Mouse (Mus musculus) cerebellum, postnatal 4 days (tissue): ENCODE measurements at regions not wholly inside any gene's neighbourhood (a gene's known extent, or its start where the extent isn't known, plus 50 kb on each side); places are given as distances from the start of the nearest gene placed in this dataset.
"Not testable (repeated sequence)": the region's sequence is repeated elsewhere in the genome, so short reads cannot be mapped to it uniquely, and the experiment has no call there.

ENCODE experiments used
- DNase-seq, 2 experiments: peaks; one replicate each; pipeline ENCODE4 v3.0.0; 2022; ENCODE audit warnings: low spot score in 2 of 2, mixed read lengths in 1 of 2

DNA sequence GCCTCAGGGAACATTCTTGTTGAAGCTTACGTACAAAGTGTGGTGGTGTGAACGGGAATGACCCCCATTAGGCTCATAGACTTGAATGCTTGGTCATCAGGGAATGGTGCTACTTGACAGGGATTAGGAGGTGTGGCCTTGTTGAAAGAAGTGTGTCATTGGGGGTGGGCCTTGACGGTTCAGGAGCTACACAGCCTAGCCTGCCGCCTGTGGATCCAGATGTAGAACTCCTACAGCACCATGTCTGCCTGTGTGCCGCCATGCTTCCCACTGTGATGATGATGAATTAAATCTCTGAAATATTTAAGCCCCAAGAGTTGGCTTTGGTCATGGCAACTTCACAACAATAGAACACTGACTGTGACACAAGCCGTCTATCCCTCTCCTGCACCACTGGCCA lies 163.6 kb downstream of the Ankrd50 start:
- DNase-seq, result no peak

GRCm38 (mm10) chr3:38312834-38313233 lies 171.8 kb downstream of the Ankrd50 start:
- no peak for DNase-seq

GRCm38 (mm10) chr3:38312121-38312520 lies 172.5 kb downstream of the Ankrd50 start:
- DNase-seq, result no peak

DNA sequence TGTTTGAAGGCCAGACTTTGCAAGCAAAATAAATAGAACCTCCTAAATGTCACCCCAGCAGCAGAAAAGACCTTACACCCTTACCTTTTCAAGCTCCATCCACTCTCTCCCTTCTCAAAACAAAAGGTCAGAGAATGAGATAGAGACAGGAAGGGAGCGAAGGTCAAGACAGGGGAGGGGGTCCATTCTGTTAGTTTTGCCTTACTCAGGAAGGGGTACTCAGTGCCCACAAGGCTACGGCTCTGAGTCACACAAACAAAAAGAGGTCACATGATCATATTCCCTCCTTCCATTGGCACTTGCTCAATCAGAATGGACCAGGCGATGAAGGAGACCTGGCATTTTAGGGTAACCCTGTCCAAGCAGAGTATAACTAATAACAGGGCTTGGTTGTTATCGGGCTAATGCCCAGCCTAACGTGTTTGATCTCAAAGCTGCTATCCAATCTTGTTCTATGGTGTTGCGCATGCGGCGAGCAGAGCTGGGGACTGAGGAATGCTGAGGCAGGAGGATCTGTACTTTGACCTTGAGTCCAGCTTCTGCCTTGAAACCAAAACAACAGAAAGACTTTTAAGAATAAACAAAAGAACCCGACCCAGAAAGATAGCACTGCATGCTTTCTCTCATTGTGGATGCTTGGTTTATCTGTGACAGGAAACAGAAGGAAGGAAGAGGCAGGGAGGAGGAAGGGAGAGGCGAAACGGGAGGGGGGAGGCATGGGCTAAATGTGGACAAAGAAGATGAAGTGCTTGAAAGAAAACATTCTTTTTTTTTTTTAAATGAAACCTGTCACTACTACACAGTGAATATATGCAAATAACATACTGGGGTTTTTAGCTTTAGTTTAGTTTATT lies 184.5 kb downstream of the Ankrd50 start:
- no peak for DNase-seq

DNA sequence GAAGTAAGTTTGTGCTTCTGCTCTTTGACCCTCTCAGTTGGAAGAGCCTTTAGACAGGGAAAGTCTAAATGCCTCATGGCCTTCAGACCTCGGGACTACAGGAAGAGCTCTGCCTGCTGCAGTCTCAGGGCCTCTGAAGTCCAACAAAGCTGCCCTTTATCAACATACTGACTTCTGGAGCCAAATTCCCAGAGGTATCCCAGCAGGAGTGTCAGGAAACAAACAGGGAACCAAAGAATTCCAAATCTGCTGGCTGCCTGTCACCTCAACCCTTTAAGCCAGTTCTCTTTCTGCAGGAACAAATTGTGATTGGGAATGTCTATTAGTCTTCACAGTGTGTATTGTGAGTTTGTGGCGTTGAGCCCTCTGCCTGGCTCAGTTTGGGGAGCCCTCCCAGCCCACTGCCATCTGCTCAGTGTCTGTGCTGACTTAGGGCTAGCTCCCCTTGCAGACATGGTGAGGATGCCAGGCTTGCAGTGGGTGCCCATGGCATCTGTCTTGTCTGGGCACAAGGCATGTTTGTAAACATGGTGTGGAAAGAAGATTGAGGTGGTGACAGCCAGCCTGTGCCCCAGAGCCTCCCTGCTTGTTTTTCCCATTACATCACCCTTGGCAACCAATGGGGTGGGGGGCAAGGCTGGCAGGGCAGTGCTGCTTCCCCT lies 185.3 kb downstream of the Ankrd50 start:
- DNase-seq, result peak in 1 of 2 experiments; percentile 53

- DNase-seq, result no peak
Observed at GRCm38 (mm10) chr3:38297499-38297898, 187.1 kb downstream of the Ankrd50 start.

DNA sequence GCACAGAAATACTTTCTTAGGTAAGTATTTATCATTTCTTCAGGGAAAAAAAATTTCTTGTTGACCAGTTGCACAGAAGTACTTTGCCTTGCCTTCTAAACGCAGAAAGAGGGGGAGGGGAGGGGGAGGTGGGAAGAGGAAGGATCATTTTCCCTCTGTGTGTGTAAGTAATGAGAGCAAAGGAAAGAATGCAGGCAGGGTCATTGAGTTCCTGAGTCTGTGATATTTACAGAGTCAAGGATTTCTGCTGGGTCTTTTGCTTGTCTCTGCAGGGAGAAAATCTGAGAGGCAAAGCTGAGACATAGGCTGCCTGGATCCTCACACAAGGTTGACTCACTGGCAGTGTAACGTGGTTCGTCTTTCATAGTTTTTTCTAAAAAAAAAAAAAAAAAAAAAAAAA lies 195.6 kb downstream of the Ankrd50 start:
- no peak for DNase-seq

DNA sequence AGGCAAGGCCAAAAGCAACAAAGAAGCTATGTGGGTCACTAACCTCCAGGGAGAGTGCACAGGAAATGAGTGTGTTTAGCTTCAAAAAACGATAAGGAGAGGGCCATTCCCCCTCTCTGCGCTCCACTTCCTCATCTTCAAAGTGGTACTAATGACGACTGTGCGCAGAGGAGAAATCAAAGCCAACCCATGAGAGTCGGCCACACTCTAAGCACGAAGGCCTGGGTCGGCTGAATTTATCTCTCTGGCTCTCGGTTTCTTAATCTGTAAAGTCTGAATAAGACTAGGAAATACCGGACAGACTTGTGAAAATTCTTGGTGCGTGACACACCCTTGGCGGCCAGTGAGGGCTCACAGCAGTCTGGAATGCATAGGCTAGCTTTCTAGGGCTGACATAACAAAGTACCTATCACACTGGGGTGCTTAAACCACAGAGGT lies 200.9 kb downstream of the Ankrd50 start:
- DNase-seq, result no peak

DNA sequence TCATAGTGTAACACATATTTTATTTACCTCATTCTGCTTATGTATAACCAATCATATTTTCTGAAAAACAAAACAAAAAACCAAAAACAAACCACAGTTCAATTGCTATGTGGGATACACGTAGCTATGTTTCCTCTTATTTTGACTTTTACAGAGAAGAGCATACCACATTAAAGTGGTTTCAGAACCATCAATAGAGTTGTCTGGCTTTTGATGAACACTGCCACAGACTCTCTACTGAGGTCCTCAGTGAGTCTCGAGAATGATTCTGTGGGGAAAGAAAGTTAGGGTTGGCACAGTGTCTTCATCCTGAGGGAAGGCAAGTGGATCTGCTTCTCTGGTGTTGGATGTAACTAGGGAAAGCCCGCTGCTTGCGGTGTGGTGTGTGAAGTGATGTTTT lies 201.8 kb downstream of the Ankrd50 start:
- DNase-seq, result no peak

- DNase-seq, result no peak
Observed at GRCm38 (mm10) chr3:38281683-38282082, 203.0 kb downstream of the Ankrd50 start.

DNA sequence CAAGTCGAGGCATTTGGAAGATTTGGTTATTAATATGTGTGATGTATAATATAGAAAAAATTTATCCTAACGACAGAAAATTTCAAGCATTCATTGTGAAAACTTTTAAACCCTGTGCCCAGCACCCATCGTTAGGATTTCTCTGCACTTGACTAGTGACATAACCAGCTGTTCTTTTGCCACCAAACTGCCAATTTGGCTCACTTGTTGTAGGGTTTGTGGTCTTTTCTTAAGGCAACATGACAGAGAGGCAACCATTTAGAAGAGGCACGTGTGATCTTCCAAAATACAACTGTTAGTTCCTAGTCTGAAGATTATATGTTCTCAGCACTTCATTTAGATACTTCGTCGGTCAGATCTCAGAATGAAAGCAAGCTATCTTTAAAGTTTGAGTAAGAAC lies 203.8 kb downstream of the Ankrd50 start:
- DNase-seq, result no peak

DNA sequence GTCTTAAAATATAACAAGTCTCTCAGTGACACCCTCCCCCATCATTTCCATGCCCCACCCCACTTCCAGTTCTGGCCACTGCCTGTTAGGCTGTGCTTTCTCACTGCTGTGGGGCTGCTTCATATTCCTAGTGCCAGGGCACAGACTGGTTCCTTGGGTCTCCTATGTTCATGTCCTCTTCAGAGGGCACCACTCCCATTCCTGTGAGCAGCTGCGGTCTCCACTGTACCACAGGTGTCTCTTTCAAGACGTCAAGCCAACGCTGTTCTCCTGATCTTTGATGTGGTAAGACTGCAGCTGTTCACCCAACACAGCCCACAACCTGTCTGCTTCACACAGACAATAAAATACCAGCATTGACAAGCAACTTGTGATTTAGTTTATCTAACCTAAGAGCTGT lies 204.5 kb downstream of the Ankrd50 start:
- no peak for DNase-seq

DNA sequence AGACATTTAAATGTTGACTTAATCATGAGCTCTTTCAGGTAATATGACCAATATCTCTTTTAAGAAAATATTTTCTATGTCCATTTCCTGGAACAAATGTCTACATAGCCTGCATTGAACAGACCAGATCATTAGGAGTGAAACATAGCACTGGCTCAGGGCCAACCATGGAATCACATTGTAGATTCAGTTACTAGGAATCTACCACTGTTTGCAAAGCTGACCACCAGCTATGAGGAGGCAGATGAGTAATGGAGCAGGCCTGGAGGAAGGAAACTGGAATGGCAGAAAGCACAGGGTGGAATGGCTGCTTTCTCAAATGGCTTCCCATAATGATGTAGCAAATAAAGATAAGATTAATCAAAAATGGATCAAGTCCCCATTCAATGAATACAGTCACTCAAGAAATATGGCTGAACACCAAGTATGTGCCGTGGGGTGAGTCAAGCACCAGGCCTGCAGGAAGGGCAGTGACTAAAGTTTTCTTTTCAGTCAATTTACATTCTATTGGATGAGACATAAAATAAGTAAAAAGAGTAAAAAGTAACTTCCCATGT lies 207.6 kb downstream of the Ankrd50 start:
- DNase-seq, result no peak

DNA sequence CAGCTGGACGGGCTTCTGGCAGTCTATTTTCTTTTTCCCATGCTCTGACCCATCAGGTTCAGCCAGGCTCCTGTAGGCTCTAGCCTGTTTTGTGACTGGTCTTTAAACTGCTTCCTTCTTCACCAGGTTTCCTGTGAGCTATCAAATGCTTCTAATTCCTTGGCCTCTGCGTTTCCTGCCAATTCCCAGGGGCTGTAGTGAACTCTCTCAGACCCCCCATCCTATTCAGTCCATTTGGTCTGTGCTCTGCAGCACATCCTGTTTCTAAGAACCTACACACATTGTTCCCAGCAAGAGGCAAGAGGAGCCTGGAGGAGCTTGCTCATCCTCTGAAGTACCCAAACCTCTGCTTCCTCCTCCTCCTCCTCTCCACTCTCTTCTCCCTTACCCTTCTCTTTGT lies 209.3 kb downstream of the Ankrd50 start:
- no peak for DNase-seq

GRCm38 (mm10) chr3:38270742-38271141 lies 213.9 kb downstream of the Ankrd50 start:
- no peak for DNase-seq

GRCm38 (mm10) chr3:38268226-38268625 lies 216.4 kb downstream of the Ankrd50 start:
- no peak for DNase-seq

DNA sequence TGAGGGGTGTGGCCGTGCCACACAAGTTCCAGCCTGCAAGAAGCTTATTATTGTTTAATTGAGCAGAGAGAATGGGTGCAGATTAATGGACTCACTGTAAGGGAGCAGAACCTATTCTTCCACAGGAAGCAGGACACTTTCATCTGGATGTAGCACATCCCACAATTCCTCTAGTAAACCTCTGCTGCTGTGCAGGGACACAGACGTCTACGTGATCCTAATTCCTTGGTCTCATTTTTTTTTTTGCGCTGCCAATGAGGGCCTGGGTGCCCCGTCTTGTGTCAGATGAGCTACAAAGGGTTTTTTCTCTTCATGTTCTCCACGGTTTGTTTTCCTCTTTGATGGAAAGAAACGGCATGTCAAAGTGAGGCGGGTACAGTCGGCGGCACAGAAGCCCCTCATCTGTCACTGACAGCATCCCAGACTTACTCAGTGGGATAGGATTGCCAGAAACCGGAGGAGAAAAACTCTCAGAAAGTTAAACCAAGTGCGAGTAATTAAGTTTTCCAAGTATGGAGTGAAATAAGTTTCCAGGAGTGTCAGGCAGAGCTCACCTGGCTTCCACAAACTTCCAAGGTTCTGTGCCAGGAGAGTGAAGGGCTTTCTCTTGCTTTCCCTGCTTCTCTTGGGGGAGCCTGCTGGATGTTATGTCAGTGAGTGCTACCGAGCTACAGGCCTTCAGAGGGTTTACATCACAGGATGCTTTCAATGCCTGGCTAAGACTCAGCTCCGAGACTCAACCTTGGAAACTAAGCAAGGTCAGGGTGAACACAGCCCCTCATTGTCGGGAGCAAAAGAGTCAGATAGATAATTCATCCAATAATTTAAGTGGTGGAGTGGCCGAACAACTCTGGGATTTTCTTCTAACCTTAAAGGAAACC lies 221.1 kb downstream of the Ankrd50 start:
- DNase-seq, result no peak

DNA sequence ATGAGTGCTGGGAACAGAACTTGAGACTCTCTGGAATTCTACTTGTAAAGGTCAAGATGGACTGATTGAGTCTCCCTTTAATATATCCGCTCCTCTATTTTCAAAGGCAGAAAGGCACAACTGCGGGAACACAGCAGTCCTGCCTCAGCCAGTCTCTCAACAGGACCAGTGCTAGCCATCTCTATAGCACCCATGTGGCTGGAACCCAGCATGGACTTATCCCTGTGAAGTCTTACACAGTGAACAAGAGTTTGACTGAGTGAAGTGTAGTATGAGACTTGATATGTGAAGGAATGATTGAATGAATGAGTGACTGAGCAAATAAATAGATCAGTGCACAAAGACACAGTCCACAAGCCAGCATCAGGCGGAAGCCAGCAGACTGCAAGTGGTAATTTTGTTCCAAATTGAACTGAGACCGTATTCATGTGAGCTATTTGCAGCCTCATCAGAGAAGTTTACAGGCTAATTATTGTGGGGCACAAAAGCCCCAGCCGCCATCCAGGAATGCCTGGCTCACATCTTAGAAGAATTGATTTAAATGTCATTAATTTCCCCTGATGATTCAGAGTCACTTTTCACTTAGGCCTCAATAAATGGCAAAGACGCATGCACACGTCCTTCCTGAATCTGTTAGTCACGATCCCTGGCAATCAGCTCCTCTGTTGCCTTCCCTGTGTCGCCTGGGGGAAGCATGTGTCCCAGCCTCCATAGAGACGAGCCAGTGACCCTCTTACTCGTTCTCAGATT lies 223.1 kb downstream of the Ankrd50 start:
- no peak for DNase-seq

GRCm38 (mm10) chr3:38259223-38259622 lies 225.4 kb downstream of the Ankrd50 start:
- DNase-seq, result not testable (repeated sequence)

DNA sequence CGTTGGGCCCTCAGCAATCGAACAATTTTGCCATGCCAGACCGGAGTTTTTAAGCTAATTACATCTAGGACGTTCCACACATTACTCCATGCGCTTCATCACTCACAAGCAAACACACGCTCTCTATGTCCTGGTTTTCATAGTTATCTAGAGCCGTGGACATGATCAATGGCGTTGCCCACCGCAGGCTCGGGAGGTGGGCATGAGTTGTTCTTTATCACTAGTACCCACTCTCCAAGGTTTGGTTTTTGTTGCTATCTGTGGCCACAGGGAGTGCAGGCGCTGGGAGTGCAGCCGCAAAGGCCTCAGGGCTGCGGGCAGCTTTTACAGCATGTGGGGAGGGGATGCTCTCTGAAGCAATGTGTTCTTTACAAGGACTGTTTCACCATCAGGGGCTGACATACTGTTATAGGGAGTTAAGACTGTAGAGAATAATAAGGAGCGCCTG lies 226.8 kb downstream of the Ankrd50 start:
- no peak for DNase-seq
